Mouse (Mus musculus): ENCODE results near the gene Polr1d.

Gene Polr1d

GRCm38 (mm10) chr5:147154806-147155371 lies 78.0 kb downstream of the Polr1d start:
- no peak for DNase-seq

DNA sequence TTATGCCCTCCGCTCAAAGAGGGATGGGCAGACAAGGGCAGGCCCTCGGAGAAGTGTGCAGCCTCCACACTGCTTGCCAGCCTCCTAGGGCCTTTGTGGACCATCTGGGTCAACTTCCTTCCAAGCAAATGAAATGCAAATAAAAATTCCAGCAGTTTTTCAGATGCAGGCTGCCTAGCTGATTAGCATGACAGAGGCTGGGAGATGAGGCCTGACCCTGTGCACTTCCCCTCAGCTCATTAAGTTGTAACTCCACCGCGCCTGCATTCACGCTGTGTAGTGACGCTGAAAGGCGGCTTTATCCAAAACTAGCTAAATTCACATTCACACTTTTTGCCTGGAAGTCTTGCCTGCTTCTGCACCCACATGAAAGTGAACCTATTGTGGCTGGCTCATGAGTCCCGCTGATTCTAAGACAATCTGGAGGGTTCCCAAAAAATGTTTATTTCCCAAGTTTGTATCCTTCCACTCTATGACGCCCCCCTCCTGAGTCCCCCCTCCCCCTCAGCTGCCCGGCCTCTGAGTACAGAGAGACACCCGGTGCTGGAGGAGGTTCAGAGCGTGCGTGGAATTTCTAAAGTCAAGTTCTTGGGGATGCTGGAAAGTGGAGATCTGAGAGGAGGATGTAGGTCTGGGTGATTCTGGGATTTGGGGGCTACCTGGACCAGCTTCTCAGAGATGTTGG lies 78.7 kb downstream of the Polr1d start:
- peak; percentile 5 for DNase-seq

GRCm38 (mm10) chr5:147156376-147156775 lies 79.5 kb downstream of the Polr1d start:
- DNase-seq, result no peak

- DNase-seq, result no peak
These were observed 80.6 kb downstream of the Polr1d start for GRCm38 (mm10) chr5:147157441-147157840.

DNA sequence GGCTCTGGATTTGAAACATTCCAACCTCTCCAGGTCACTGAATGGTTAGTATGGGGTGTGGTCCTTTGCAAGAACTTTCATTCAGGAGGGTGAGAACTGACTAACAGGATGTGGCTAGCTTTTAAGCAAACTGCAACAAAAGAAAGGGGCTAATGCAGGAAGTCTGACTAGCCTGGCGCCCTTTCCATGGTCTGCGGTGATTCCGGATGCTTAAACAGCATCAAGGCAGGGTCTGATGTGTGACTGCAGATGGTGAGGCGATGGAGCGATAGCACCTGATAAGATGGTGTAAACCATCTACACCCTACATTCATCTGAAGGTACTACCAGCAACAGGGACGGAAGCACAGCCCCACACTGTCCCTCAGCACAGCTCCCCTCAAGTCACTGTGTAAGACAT lies 82.5 kb downstream of the Polr1d start:
- DNase-seq, result no peak

DNA sequence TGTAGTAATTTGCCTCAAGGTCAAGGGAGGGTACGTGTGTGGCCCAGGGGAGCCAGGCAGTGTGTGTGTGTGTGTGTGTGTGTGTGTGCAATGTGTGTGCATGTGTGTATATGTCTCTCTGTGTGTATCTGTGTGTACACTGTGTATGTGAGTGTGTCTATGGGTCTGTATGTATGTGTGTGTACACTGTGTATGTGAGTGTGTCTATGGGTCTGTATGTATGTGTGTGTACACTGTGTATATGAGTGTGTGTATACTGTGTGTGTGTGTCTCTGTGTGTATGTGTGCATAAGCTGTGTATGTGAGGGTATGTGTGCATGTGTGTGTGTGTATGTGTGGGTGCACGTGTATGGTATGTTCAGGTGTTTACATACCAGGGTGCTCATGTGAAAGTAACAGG lies 82.9 kb downstream of the Polr1d start:
- no peak for DNase-seq

Measured in cerebellum, adult 9-10 months (tissue).